Mouse (Mus musculus) intestine, postnatal 0 days (tissue): ENCODE results near the gene Atf4. TPM values are rescaled to one million over a fixed set of nuclear protein-coding genes. Genes with fewer than 3 reads are reported as not detected.

Experiments used
- ATAC-seq: fragments of 200-750 bp; cut with Nextera tagmentation; 2 replicates; pipeline ENCODE4 v1.8.0; 2017; ENCODE audit warnings: mild to moderate bottlenecking, moderate TSS enrichment, moderate library complexity
- H3K27ac ChIP-seq: fragments of 300-500 bp; sonication (generic); 2 replicates; pipeline ENCODE4 v1.5.1; 2014; ENCODE audit warnings: mild to moderate bottlenecking, low read depth, low read length, moderate library complexity
- H3K27me3 ChIP-seq: fragments of 300-500 bp; sonication (generic); replicated peaks from 2 replicates; pipeline ENCODE4 v1.6.1; 2014; ENCODE audit warnings: low read length, mixed read lengths; ENCODE audit not compliant: control insufficient read depth, insufficient read depth
- H3K36me3 ChIP-seq: fragments of 300-500 bp; sonication (generic); 2 replicates; pipeline ENCODE4 v1.6.1; 2014; ENCODE audit warnings: mild to moderate bottlenecking, moderate library complexity; ENCODE audit not compliant: control insufficient read depth, insufficient read depth
- H3K4me1 ChIP-seq: fragments of 300-500 bp; sonication (generic); replicated peaks from 2 replicates; pipeline ENCODE4 v1.6.1; 2014; ENCODE audit warnings: antibody characterized with exemption, low read length, mixed read lengths; ENCODE audit not compliant: control insufficient read depth, insufficient read depth
- H3K4me2 ChIP-seq: fragments of 300-500 bp; sonication (generic); replicated peaks from 2 replicates; pipeline ENCODE4 v1.6.1; 2014; ENCODE audit warnings: low read depth, mild to moderate bottlenecking, moderate library complexity
- H3K4me3 ChIP-seq: fragments of 300-500 bp; sonication (generic); 2 replicates; pipeline ENCODE4 v1.5.1; 2014; ENCODE audit warnings: low read depth, low read length
- H3K9ac ChIP-seq: fragments of 300-500 bp; sonication (generic); 2 replicates; pipeline ENCODE4 v1.6.1; 2014; ENCODE audit warnings: mild to moderate bottlenecking, low read depth, low read length
- H3K9me3 ChIP-seq: fragments of 300-500 bp; sonication (generic); 2 replicates; pipeline ENCODE4 v1.6.1; 2016; ENCODE audit warnings: mixed run types; ENCODE audit not compliant: control insufficient read depth
- CTCF ChIP-seq: sonication (generic); IDR thresholded peaks from 2 replicates; pipeline ENCODE4 v1.5.1; 2016; ENCODE audit warnings: low read depth, mild to moderate bottlenecking, control low read depth, antibody characterized with exemption, moderate library complexity
- WGBS: fragments of 180-500 bp; shearing (Covaris S2); extraction: QIAGEN DNeasy Blood & Tissue Kit; methylation state at CpG from one replicate; pipeline ENCODE4 v1.1.7; 2014; 5-methylcytosine and 5-hydroxymethylcytosine counted together
- polyA plus RNA-seq: library from polyadenylated mRNA; unstranded; fragments of >200 nt; fragmentation: Nextera tagmentation; extraction: Ambion mirVana; gene quantifications from 2 replicates; pipeline ENCODE4 v1.2.1, GENCODE M21; 2015

Atf4 gene
- polyA plus RNA-seq, 1 experiment from 2014 or later: 95.2 TPM

DNA sequence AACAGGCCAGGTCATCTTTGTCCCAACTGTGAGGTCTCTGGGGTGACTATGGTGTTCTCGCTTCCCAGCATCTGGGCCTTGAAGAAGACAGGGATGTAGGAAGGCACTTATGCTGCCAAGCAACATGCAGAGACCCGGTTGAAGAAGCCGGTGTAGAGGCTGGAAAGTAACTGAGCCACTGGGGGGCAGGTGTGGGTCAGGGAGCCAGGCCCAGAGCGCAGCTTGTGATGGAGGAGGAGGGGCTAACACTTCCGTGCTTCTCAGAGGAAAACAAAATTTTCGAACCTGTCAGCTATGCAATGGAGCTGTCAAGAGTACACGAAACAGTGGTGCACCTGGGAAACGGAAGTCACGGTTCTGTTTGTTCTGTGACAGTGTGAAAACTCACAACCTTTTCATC is 22.1 kb downstream of the Atf4 start:
- no peak overlapping the region for H3K4me3 ChIP-seq
- no peak overlapping the region for H3K27ac ChIP-seq
- 48% methylated on average over 9 of the region's 9 CpGs for WGBS
- no peak overlapping the region for H3K4me2 ChIP-seq
- H3K9ac ChIP-seq: no peak overlapping the region
- no peaks in the 10 kb centered on the region for H3K27me3 ChIP-seq
- no peaks in the 10 kb centered on the region for H3K36me3 ChIP-seq
- peak; percentile 20; the same call in 1 of the 2 replicates for TF ChIP-seq CTCF
- no peak for ATAC-seq
- no peaks in the 10 kb centered on the region for H3K4me1 ChIP-seq
- H3K9me3 ChIP-seq: no peaks in the 10 kb centered on the region

DNA sequence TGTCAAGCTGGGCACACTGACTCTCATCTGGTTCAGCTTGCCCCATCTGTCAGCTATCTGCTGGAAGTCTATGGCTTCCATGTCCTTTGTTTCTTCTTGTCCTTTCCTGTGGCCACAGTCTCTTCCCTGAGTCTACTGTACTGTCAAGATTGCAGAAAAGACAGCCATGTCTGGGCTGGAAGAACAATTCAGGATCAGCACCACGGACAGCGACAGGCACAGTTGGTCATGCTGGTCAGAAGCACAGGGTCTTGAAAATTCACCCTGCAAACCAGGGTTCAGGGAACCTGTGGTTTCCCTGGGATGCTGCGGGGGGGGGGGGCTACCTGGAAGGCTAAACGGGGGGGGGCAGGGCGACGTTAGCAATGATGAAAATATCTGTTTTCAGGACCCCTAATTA is 22.6 kb downstream of the Atf4 start:
- no peaks in the 10 kb centered on the region for H3K27me3 ChIP-seq
- no peak overlapping the region for H3K4me2 ChIP-seq
- H3K9ac ChIP-seq: no peak overlapping the region
- no peak for TF ChIP-seq CTCF
- H3K27ac ChIP-seq: no peak overlapping the region
- no peaks in the 10 kb centered on the region for H3K36me3 ChIP-seq
- ATAC-seq: no peak
- no peak overlapping the region for H3K4me3 ChIP-seq
- H3K9me3 ChIP-seq: no peaks in the 10 kb centered on the region
- no peaks in the 10 kb centered on the region for H3K4me1 ChIP-seq
- 0% methylated on average over 6 of the region's 6 CpGs for WGBS

DNA sequence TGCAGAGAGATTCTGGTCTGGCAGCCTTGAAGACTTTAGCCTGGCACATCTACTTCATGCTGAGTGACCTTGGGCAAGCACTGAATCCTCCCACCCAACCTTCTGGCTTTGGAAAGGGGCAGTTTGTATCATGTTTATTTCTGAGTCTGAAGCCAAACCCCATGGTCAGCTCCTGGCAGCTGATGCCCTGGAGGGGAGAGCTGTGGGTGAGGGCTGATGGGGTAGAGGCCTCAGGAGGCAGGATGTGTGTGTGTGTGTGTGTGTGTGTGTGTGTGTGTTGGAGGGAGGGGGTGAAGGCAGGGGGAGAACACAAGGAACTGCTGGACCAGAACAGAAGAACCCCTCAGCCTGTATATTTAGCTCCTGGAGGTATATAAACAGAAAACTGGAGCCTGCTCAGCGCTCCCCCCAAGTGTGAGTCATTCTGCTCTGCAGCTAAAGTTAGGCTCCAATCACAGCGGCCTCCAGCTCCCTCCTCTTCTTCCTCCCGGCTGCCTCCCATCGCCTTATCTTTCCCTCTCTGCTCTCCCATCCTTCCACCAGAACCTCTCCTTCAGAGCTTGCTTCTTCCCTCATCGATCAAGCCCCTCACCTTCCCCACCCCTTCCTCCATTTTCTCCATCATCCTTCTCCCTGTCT is 23.3 kb downstream of the Atf4 start:
- TF ChIP-seq CTCF: no peak
- Histone ChIP-seq H3K36me3 (no peaks in the 10 kb centered on the region), H3K4me2 (no peak overlapping the region), H3K27ac (no peak overlapping the region), H3K4me3 (no peak overlapping the region), H3K27me3 (no peaks in the 10 kb centered on the region), H3K4me1 (no peaks in the 10 kb centered on the region), H3K9ac (no peak overlapping the region), H3K9me3 (no peaks in the 10 kb centered on the region)
- no peak for ATAC-seq
- WGBS: 55% methylated on average over 4 of the region's 5 CpGs

DNA sequence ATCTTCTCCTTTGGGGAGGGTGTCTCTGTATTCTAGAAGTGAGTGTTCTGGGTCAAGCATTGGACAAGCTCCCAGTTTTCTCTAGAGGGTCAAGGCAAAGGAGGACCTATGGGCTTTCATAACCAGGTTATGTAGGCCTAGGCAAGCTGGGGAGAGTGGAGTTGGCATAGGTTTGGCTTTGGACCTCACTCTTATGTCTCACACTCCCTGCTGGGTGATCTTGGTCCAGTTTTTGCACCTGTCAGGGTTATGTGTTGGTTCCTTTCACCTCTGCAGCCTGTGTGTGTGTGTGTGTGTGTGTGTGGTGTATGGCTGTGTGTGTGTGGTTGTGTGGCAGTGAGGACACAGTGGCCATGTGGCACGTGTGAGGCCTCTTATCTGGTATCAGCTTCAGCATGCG is 24.1 kb downstream of the Atf4 start:
- ATAC-seq: no peak
- Histone ChIP-seq H3K36me3 (no peaks in the 10 kb centered on the region), H3K4me1 (no peaks in the 10 kb centered on the region), H3K9me3 (no peaks in the 10 kb centered on the region), H3K4me3 (no peak overlapping the region), H3K9ac (no peak overlapping the region), H3K4me2 (no peak overlapping the region), H3K27me3 (no peaks in the 10 kb centered on the region), H3K27ac (no peak overlapping the region)
- WGBS: 89% methylated on average over 2 of the region's 2 CpGs
- TF ChIP-seq CTCF: no peak

DNA sequence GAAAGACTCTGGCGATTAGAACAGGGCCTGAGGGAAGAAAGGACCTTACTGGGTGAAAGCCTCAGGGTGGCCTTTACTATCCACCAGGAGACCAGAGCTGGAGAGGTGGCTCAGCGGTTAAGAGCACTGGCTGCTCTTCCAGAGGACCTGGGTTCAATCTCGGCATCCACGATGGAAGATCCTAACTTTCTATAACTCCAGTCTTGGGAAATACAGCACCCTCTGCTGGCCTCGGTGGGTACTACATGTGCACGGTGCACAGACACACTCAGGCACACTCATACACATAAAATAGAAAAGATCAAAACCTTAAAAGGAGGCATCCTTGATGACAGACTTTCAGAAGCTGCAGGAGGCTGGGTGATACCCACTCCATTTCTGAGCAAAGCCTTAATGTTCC is 25.7 kb downstream of the Atf4 start:
- TF ChIP-seq CTCF: peak; percentile 72
- no peak overlapping the region for H3K9ac ChIP-seq
- H3K4me1 ChIP-seq: no peaks in the 10 kb centered on the region
- no peak overlapping the region for H3K4me3 ChIP-seq
- H3K4me2 ChIP-seq: no peak overlapping the region
- no peak for ATAC-seq
- H3K27me3 ChIP-seq: peaks cover 4% of the 10 kb centered on the region
- no peaks in the 10 kb centered on the region for H3K9me3 ChIP-seq
- WGBS: 24% methylated on average over 6 of the region's 6 CpGs
- H3K27ac ChIP-seq: no peak overlapping the region
- H3K36me3 ChIP-seq: no peaks in the 10 kb centered on the region

- H3K36me3 ChIP-seq: no peaks in the 10 kb centered on the region
- peaks cover 41% of the 10 kb centered on the region for H3K27me3 ChIP-seq
- TF ChIP-seq CTCF: no peak
- no peaks in the 10 kb centered on the region for H3K9me3 ChIP-seq
- H3K27ac ChIP-seq: no peak within 1 kb of the TSS
- H3K9ac ChIP-seq: no peak within 1 kb of the TSS
- peak within 1 kb of the TSS; percentile 65 for H3K4me2 ChIP-seq
- peak within 1 kb of the TSS; percentile 39 for H3K4me3 ChIP-seq
- no peaks in the 10 kb centered on the region for H3K4me1 ChIP-seq
- 2% methylated on average over 38 of the region's 50 CpGs for whole genome bisulfite sequencing
- no peak for ATAC-seq
Observed at GRCm38 (mm10) chr15:80286851-80287415, 31.9 kb downstream of the Atf4 start, which contains the start of gene Cacna1i. Cacna1i (plus strand) TSS chr15:80287238.
